Mouse (Mus musculus): ENCODE measurements around the gene Klf14. TPM values are rescaled to one million over a fixed set of nuclear protein-coding genes. Genes with fewer than 3 reads are reported as not detected.

The Klf14 gene
- polyA plus RNA-seq, 1 experiment from 2014 or later = 1.3 TPM

- Histone ChIP-seq H3K27me3 (ENCODE audit: insufficient read depth, low read length) (no peaks in the 10 kb centered on the region), H3K4me3 (ENCODE audit: low read depth, low read length) (no peak overlapping the region), H3K36me3 (ENCODE audit: insufficient read depth) (no peaks in the 10 kb centered on the region), H3K4me2 (no peak overlapping the region), H3K27ac (ENCODE audit: low read depth) (no peak overlapping the region), H3K4me1 (ENCODE audit: insufficient read depth) (no peaks in the 10 kb centered on the region), H3K9ac (no peak overlapping the region), H3K9me3 (ENCODE audit: low read depth, low read length) (no peaks in the 10 kb centered on the region)
- WGBS = 56% methylated on average over 3 of the region's 3 CpGs
- DNase-seq (no peak), ATAC-seq (ENCODE audit: insufficient read depth) (no peak)
- no peak for TF ChIP-seq CTCF (IDR thresholded peaks at IDR 0.05; ENCODE audit: low read depth)
These were observed 50.9 kb downstream of the Klf14 start for GRCm38 (mm10) chr6:30907970-30908369.

Other genes with a start within 250 kb of the Klf14 start
- gene Mest, start 235.5 kb downstream of the Klf14 start, polyA plus RNA-seq (2014; fragmentation: Nextera tagmentation; extraction: Ambion mirVana) = 1,596 and 1,677 TPM in 2 replicates
- 27.9 and 29.5 TPM in 2 replicates for gene Copg2, start 62.3 kb downstream of the Klf14 start, polyA plus RNA-seq (2014; fragmentation: Nextera tagmentation; extraction: Ambion mirVana)
- gene Tsga13, start 43.5 kb downstream of the Klf14 start, polyA plus RNA-seq (2014; fragmentation: Nextera tagmentation; extraction: Ambion mirVana) = 0.25 and 0.55 TPM in 2 replicates

All from lung, embryonic 14.5 days (tissue).